ENCODE assay signal across 8 mouse cellular contexts in the genomic region with DNA sequence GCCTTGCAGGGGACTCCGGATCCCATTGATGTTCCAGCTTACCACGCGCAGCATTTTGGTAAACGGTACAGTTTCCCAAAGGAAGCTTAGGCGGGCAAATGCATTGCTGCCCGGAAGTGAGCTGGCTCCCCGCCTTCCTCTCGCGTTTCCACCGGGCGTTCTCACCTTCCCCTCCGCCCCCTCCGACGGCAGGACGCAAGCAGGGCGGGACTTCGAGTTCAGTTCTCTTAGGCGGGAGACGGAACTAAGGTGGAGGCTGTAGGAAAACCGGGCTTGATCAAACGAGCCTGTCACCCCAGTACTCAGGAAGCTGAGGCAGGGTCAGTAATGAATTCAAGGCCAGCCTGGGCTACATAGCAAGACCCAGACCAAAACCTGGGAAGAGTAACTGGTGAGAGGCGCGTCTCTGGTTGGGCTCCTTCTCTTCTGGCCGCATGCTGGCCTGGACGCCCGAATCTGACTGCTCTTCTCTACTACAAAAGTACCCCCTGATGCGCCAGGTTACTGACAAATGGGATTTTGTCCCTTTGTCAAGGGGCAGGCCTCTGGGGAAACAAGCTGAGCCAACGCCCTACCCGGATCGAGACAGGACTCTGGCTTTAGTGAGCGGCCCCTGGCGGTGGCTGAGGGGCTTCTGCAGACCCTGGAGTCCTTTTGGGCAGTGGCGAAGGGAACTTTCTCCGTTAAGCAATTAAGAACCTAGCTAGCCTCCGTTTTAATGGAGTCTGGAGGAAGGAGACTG. TPM values are rescaled to one million over a fixed set of nuclear protein-coding genes. Genes with fewer than 3 reads are reported as not detected.
DNase-seq lines count a peak whose midpoint lies in the region; ATAC-seq and TF ChIP-seq lines count a peak whose summit lies in the region.

A gene (plus strand): TSS at position 207 of the 742 bp plus-strand sequence.

- H3K27me3 ChIP-seq in C2C12 (ENCODE audit: control insufficient read depth, insufficient read depth, insufficient read length): no peaks in the 10 kb centered on the region
- H3K27me3 ChIP-seq in erythroblast, embryonic 14.5 days (ENCODE audit: control insufficient read depth): no peaks in the 10 kb centered on the region; the same call in 1 of the 2 replicates
- no peaks in the 10 kb centered on the region for H3K27me3 ChIP-seq in heart, embryonic 11.5 days (ENCODE audit: control insufficient read depth, insufficient read depth, low read length)
- no peaks in the 10 kb centered on the region for H3K27me3 ChIP-seq in kidney, postnatal 0 days (ENCODE audit: insufficient read depth, low read length)
- no peaks in the 10 kb centered on the region; the same call in 1 of the 2 replicates for H3K27me3 ChIP-seq in liver, embryonic 11.5 days (replicated peaks; ENCODE audit: control insufficient read depth, insufficient read depth, low read length)
- H3K27me3 ChIP-seq in stomach, embryonic 14.5 days (ENCODE audit: control insufficient read depth, insufficient read depth, low read length): no peaks in the 10 kb centered on the region

- WGBS in heart, embryonic 11.5 days (ENCODE audit: insufficient replicate concordance): 17% methylated on average over 35 of the region's 35 CpGs
- 24% methylated on average over 35 of the region's 35 CpGs for WGBS in kidney, postnatal 0 days
- 19% methylated on average over 35 of the region's 35 CpGs for WGBS in liver, embryonic 11.5 days
- WGBS in stomach, embryonic 14.5 days: 24% methylated on average over 35 of the region's 35 CpGs

- no peaks in the 10 kb centered on the region for H3K9me3 ChIP-seq in erythroblast, embryonic 14.5 days (ENCODE audit: control insufficient read depth, low read length)
- H3K9me3 ChIP-seq in heart, embryonic 11.5 days (replicated peaks; ENCODE audit: control insufficient read depth, low read length): no peaks in the 10 kb centered on the region
- H3K9me3 ChIP-seq in kidney, postnatal 0 days (replicated peaks; ENCODE audit: low read length): no peaks in the 10 kb centered on the region
- no peaks in the 10 kb centered on the region for H3K9me3 ChIP-seq in liver, embryonic 11.5 days (ENCODE audit: control insufficient read depth, low read length)
- no peaks in the 10 kb centered on the region for H3K9me3 ChIP-seq in stomach, embryonic 14.5 days (ENCODE audit: control insufficient read depth, low read depth, low read length)

- peak within 1 kb of the TSS; percentile 42 for H3K4me3 ChIP-seq in C2C12 (ENCODE audit: insufficient read depth, poor library complexity, severe bottlenecking)
- peak within 1 kb of the TSS; percentile 86 for H3K4me3 ChIP-seq in erythroblast, embryonic 14.5 days (replicated peaks)
- peak within 1 kb of the TSS; percentile 57 for H3K4me3 ChIP-seq in heart, embryonic 11.5 days (ENCODE audit: low read depth, low read length)
- peak within 1 kb of the TSS; percentile 48 for H3K4me3 ChIP-seq in kidney, postnatal 0 days (replicated peaks; ENCODE audit: low read depth, low read length)
- H3K4me3 ChIP-seq in liver, embryonic 11.5 days (ENCODE audit: low read depth, low read length): peak within 1 kb of the TSS; percentile 61
- peak within 1 kb of the TSS; percentile 43 for H3K4me3 ChIP-seq in stomach, embryonic 14.5 days (ENCODE audit: low read depth, low read length)

- DNase-seq in brain, embryonic 14.5 days (ENCODE audit: low read depth): peak; percentile 94
- peak; percentile 87 for DNase-seq in kidney, postnatal 0 days (ENCODE audit: low spot score)
- DNase-seq in liver, embryonic 11.5 days (ENCODE audit: low spot score): peak; percentile 76
- DNase-seq in naive thymus-derived CD4-positive, alpha-beta T cell, adult 2 months (ENCODE audit: low read depth): peak; percentile 69

- H3K4me1 ChIP-seq in erythroblast, embryonic 14.5 days (ENCODE audit: control insufficient read depth): peaks cover 35% of the 10 kb centered on the region
- no peaks in the 10 kb centered on the region for H3K4me1 ChIP-seq in heart, embryonic 11.5 days (ENCODE audit: control insufficient read depth, insufficient read depth, low read length)
- no peaks in the 10 kb centered on the region for H3K4me1 ChIP-seq in kidney, postnatal 0 days (replicated peaks; ENCODE audit: insufficient read depth, low read length)
- H3K4me1 ChIP-seq in liver, embryonic 11.5 days (replicated peaks; ENCODE audit: control insufficient read depth, insufficient read depth, low read length): no peaks in the 10 kb centered on the region
- no peaks in the 10 kb centered on the region for H3K4me1 ChIP-seq in stomach, embryonic 14.5 days (ENCODE audit: control insufficient read depth, insufficient read depth, low read length)

- peak; percentile 28; the same call in 1 of the 2 replicates for TF ChIP-seq POLR2A in brain, embryonic 14.5 days (IDR thresholded peaks at IDR 0.05; ENCODE audit: borderline replicate concordance, extremely low read depth, insufficient read depth, insufficient read length, poor library complexity, severe bottlenecking)

- peak within 1 kb of the TSS; percentile 80 for H3K9ac ChIP-seq in heart, embryonic 11.5 days (ENCODE audit: low read depth, low read length)
- H3K9ac ChIP-seq in kidney, postnatal 0 days (ENCODE audit: low read depth, low read length): peak within 1 kb of the TSS; percentile 65
- H3K9ac ChIP-seq in liver, embryonic 11.5 days (ENCODE audit: low read depth, low read length): peak within 1 kb of the TSS; percentile 74
- H3K9ac ChIP-seq in stomach, embryonic 14.5 days (replicated peaks; ENCODE audit: low read depth, low read length): peak within 1 kb of the TSS; percentile 45

- peaks cover 6% of the 10 kb centered on the region for H3K36me3 ChIP-seq in C2C12 (ENCODE audit: control insufficient read depth, insufficient read depth)
- peaks cover 25% of the 10 kb centered on the region for H3K36me3 ChIP-seq in erythroblast, embryonic 14.5 days (ENCODE audit: control insufficient read depth)
- H3K36me3 ChIP-seq in heart, embryonic 11.5 days (ENCODE audit: control insufficient read depth, insufficient read depth, low read length): no peaks in the 10 kb centered on the region
- no peaks in the 10 kb centered on the region for H3K36me3 ChIP-seq in kidney, postnatal 0 days (ENCODE audit: insufficient read depth, low read length)
- H3K36me3 ChIP-seq in liver, embryonic 11.5 days (ENCODE audit: control insufficient read depth, insufficient read depth, low read length): no peaks in the 10 kb centered on the region
- H3K36me3 ChIP-seq in stomach, embryonic 14.5 days (ENCODE audit: control insufficient read depth, insufficient read depth, low read length): peaks cover 4% of the 10 kb centered on the region

- H3ac ChIP-seq in C2C12 (ENCODE audit: control insufficient read depth, insufficient read length, low read depth): peak within 1 kb of the TSS; percentile 94

- peaks cover 45% of the 10 kb centered on the region for H3K79me2 ChIP-seq in C2C12 (ENCODE audit: control insufficient read depth, insufficient read depth)

- TF ChIP-seq CTCF in C2C12 (IDR thresholded peaks at IDR 0.05; ENCODE audit: control insufficient read depth, insufficient read depth, insufficient read length): no peak
- TF ChIP-seq CTCF in brain, embryonic 14.5 days (IDR thresholded peaks at IDR 0.05; ENCODE audit: borderline replicate concordance, extremely low read depth, insufficient read depth, insufficient read length): peak; percentile 62
- peak; percentile 59 for TF ChIP-seq CTCF in kidney, postnatal 0 days (IDR thresholded peaks at IDR 0.05; ENCODE audit: low read depth)

- peak within 1 kb of the TSS; percentile 66 for H3K4me2 ChIP-seq in heart, embryonic 11.5 days
- H3K4me2 ChIP-seq in kidney, postnatal 0 days (ENCODE audit: low read length): peak within 1 kb of the TSS; percentile 58
- peak within 1 kb of the TSS; percentile 72 for H3K4me2 ChIP-seq in liver, embryonic 11.5 days
- peak within 1 kb of the TSS; percentile 55 for H3K4me2 ChIP-seq in stomach, embryonic 14.5 days (replicated peaks; ENCODE audit: low read depth, low read length)

- peaks cover 22% of the 10 kb centered on the region for H3K79me3 ChIP-seq in C2C12 (ENCODE audit: low read depth)

- ATAC-seq in heart, embryonic 11.5 days (replicated peaks; ENCODE audit: insufficient number of reproducible peaks, low FRiP score, low TSS enrichment): peak; percentile 84
- ATAC-seq in kidney, postnatal 0 days (replicated peaks; ENCODE audit: low FRiP score, low read depth): peak; percentile 92
- peak; percentile 93 for ATAC-seq in liver, embryonic 11.5 days (replicated peaks; ENCODE audit: low FRiP score)
- peak; percentile 96 for ATAC-seq in stomach, embryonic 14.5 days (ENCODE audit: insufficient number of reproducible peaks, insufficient read depth, low FRiP score, low read depth)

- peak within 1 kb of the TSS; percentile 88 for H3K27ac ChIP-seq in heart, embryonic 11.5 days (ENCODE audit: low read depth, low read length)
- peak within 1 kb of the TSS; percentile 82 for H3K27ac ChIP-seq in kidney, postnatal 0 days
- peak within 1 kb of the TSS; percentile 85 for H3K27ac ChIP-seq in liver, embryonic 11.5 days (ENCODE audit: low read depth, low read length)
- peak within 1 kb of the TSS; percentile 78 for H3K27ac ChIP-seq in stomach, embryonic 14.5 days (ENCODE audit: low read length)

TF ChIP-seq in C2C12, 6 proteins besides CTCF, POLR2A, EP300 and RAD21:
- TF ChIP-seq CEBPB (IDR thresholded peaks at IDR 0.05; ENCODE audit: low read depth) (no peak), USF1 (IDR thresholded peaks at IDR 0.05; ENCODE audit: low read depth) (no peak), MAX (IDR thresholded peaks at IDR 0.05) (peak; percentile 10), MYOD1 (IDR thresholded peaks at IDR 0.05; ENCODE audit: control insufficient read depth, insufficient read length, low read depth) (no peak), MYOG (IDR thresholded peaks at IDR 0.05; ENCODE audit: control insufficient read depth, extremely low read depth, insufficient read length) (no peak), FOSL1 (IDR thresholded peaks at IDR 0.05; ENCODE audit: insufficient read depth, low read length, poor library complexity, severe bottlenecking) (no peak)

RNA-seq across cellular contexts. Expression of the gene that starts here (rescaled TPM):
- 2.7 TPM for polyA plus RNA-seq in C2C12 (2012; fragmentation: generic; extraction: Trizol)
- 6.2 and 6.4 TPM in 2 replicates for polyA plus RNA-seq in brain, embryonic 14.5 days (2012; rRNA removed)
- polyA plus RNA-seq in erythroblast, embryonic 14.5 days (2012): 0.16 and 0.27 TPM in 2 replicates
- 9.2 and 11.3 TPM in 2 replicates for polyA plus RNA-seq in heart, embryonic 11.5 days (2014; fragmentation: Nextera tagmentation; extraction: Ambion mirVana)
- 2.8 and 3.9 TPM in 2 replicates for polyA plus RNA-seq in kidney, postnatal 0 days (2015; fragmentation: Nextera tagmentation; extraction: Ambion mirVana)
- polyA plus RNA-seq in liver, embryonic 11.5 days (2014; fragmentation: Nextera tagmentation; extraction: Ambion mirVana): 8.5 and 10.3 TPM in 2 replicates
- 6.9 and 9.5 TPM in 2 replicates for polyA plus RNA-seq in stomach, embryonic 14.5 days (2014; fragmentation: Nextera tagmentation; extraction: Ambion mirVana)

Comparison
In these comparisons a context has a peak if more than half of its experiments do, and no peak if none do; other contexts are left out.
1. Peak in every context shown above with its lines: DNase-seq, ATAC-seq, H3K4me3 ChIP-seq and H3K27ac ChIP-seq.